Mouse (Mus musculus): ENCODE data around the gene Tmem150a. TPM values are rescaled to one million over a fixed set of nuclear protein-coding genes. Genes with fewer than 3 reads are reported as not detected.
A peak's percentile ranks its signal among the peaks of the same experiment; 100 is the strongest.

The Tmem150a gene
- polyA plus RNA-seq, 2 experiments = 16.1 to 32.9 TPM

GRCm38 (mm10) chr6:72329019-72329418 lies 26.2 kb upstream of the Tmem150a start:
- ATAC-seq (ENCODE audit: low FRiP score, low read depth) = no peak

GRCm38 (mm10) chr6:72330133-72330532 lies 25.1 kb upstream of the Tmem150a start:
- DNase-seq (ENCODE audit: low spot score) (no peak), ATAC-seq (ENCODE audit: low FRiP score, low read depth) (no peak)
- Histone ChIP-seq H3K9me3 (ENCODE audit: control insufficient read depth, low read length) (no peaks in the 10 kb centered on the region), H3K4me3 (replicated peaks; ENCODE audit: low read length) (no peak overlapping the region), H3K27me3 (ENCODE audit: control insufficient read depth, insufficient read depth, low read length) (no peaks in the 10 kb centered on the region), H3K4me1 (ENCODE audit: control insufficient read depth, insufficient read depth, low read length) (no peaks in the 10 kb centered on the region), H3K36me3 (ENCODE audit: control insufficient read depth, insufficient read depth, low read length) (peaks cover 94% of the 10 kb centered on the region), H3K9ac (ENCODE audit: low read depth, low read length, severe bottlenecking) (no peak overlapping the region), H3K4me2 (replicated peaks; ENCODE audit: low read depth, low read length, severe bottlenecking) (no peak overlapping the region), H3K27ac (replicated peaks; ENCODE audit: low read depth, low read length) (no peak overlapping the region)
- 88% methylated on average over 4 of the region's 4 CpGs for WGBS
- TF ChIP-seq POLR2A (IDR thresholded peaks at IDR 0.05; ENCODE audit: borderline replicate concordance, extremely low read depth, insufficient read depth, insufficient read length) = no peak

More at GRCm38 (mm10) chr6:72329019-72329418, 26.2 kb upstream of the Tmem150a start:
- H3K27me3 ChIP-seq (ENCODE audit: control insufficient read depth, insufficient read depth, low read length) = no peaks in the 10 kb centered on the region
- H3K4me1 ChIP-seq (ENCODE audit: control insufficient read depth, insufficient read depth, low read length) = no peaks in the 10 kb centered on the region
- no peak for DNase-seq (ENCODE audit: low spot score)
- no peak overlapping the region for H3K4me2 ChIP-seq (replicated peaks; ENCODE audit: low read depth, low read length, severe bottlenecking)
- no peak overlapping the region for H3K9ac ChIP-seq (ENCODE audit: low read depth, low read length, severe bottlenecking)
- no peak overlapping the region for H3K27ac ChIP-seq (replicated peaks; ENCODE audit: low read depth, low read length)
- TF ChIP-seq POLR2A (IDR thresholded peaks at IDR 0.05; ENCODE audit: borderline replicate concordance, extremely low read depth, insufficient read depth, insufficient read length) = no peak
- H3K36me3 ChIP-seq (ENCODE audit: control insufficient read depth, insufficient read depth, low read length) = peaks cover 95% of the 10 kb centered on the region
- no peak overlapping the region for H3K4me3 ChIP-seq (replicated peaks; ENCODE audit: low read length)
- H3K9me3 ChIP-seq (ENCODE audit: control insufficient read depth, low read length) = no peaks in the 10 kb centered on the region
- WGBS = 85% methylated on average over 5 of the region's 5 CpGs

- no peaks in the 10 kb centered on the region for H3K4me1 ChIP-seq (ENCODE audit: control insufficient read depth, insufficient read depth, low read length)
- peaks cover 94% of the 10 kb centered on the region for H3K36me3 ChIP-seq (ENCODE audit: control insufficient read depth, insufficient read depth, low read length)
- H3K9ac ChIP-seq (ENCODE audit: low read depth, low read length, severe bottlenecking) = no peak overlapping the region
- H3K9me3 ChIP-seq (ENCODE audit: control insufficient read depth, low read length) = no peaks in the 10 kb centered on the region
- no peak overlapping the region for H3K27ac ChIP-seq (replicated peaks; ENCODE audit: low read depth, low read length)
- DNase-seq (ENCODE audit: low spot score) (no peak), ATAC-seq (ENCODE audit: low FRiP score, low read depth) (no peak)
- H3K27me3 ChIP-seq (ENCODE audit: control insufficient read depth, insufficient read depth, low read length) = no peaks in the 10 kb centered on the region
- TF ChIP-seq POLR2A (IDR thresholded peaks at IDR 0.05; ENCODE audit: borderline replicate concordance, extremely low read depth, insufficient read depth, insufficient read length) = no peak
- no peak overlapping the region for H3K4me3 ChIP-seq (replicated peaks; ENCODE audit: low read length)
- 91% methylated on average over 5 of the region's 5 CpGs for WGBS
- no peak overlapping the region for H3K4me2 ChIP-seq (replicated peaks; ENCODE audit: low read depth, low read length, severe bottlenecking)
Observed at GRCm38 (mm10) chr6:72333111-72333510, 22.1 kb upstream of the Tmem150a start.

GRCm38 (mm10) chr6:72340481-72340880 lies 14.8 kb upstream of the Tmem150a start:
- H3K27ac ChIP-seq (replicated peaks; ENCODE audit: low read depth, low read length) = no peak overlapping the region
- no peaks in the 10 kb centered on the region for H3K27me3 ChIP-seq (ENCODE audit: control insufficient read depth, insufficient read depth, low read length)
- no peak for DNase-seq (ENCODE audit: low spot score)
- no peak for TF ChIP-seq POLR2A (IDR thresholded peaks at IDR 0.05; ENCODE audit: borderline replicate concordance, extremely low read depth, insufficient read depth, insufficient read length)
- peaks cover 42% of the 10 kb centered on the region for H3K36me3 ChIP-seq (ENCODE audit: control insufficient read depth, insufficient read depth, low read length)
- no peak overlapping the region for H3K9ac ChIP-seq (ENCODE audit: low read depth, low read length, severe bottlenecking)
- no peak overlapping the region for H3K4me3 ChIP-seq (replicated peaks; ENCODE audit: low read length)
- no peak for ATAC-seq (ENCODE audit: low FRiP score, low read depth)
- peaks cover 12% of the 10 kb centered on the region for H3K4me1 ChIP-seq (ENCODE audit: control insufficient read depth, insufficient read depth, low read length)
- 71% methylated on average over 2 of the region's 2 CpGs for WGBS
- no peak overlapping the region for H3K4me2 ChIP-seq (replicated peaks; ENCODE audit: low read depth, low read length, severe bottlenecking)
- no peaks in the 10 kb centered on the region for H3K9me3 ChIP-seq (ENCODE audit: control insufficient read depth, low read length)

- Histone ChIP-seq H3K36me3 (ENCODE audit: control insufficient read depth, insufficient read depth, low read length) (peaks cover 18% of the 10 kb centered on the region), H3K4me1 (ENCODE audit: control insufficient read depth, insufficient read depth, low read length) (peaks cover 23% of the 10 kb centered on the region), H3K4me3 (replicated peaks; ENCODE audit: low read length) (peak overlapping the region; percentile 79), H3K9me3 (ENCODE audit: control insufficient read depth, low read length) (no peaks in the 10 kb centered on the region), H3K27ac (replicated peaks; ENCODE audit: low read depth, low read length) (peak overlapping the region; percentile 56), H3K27me3 (ENCODE audit: control insufficient read depth, insufficient read depth, low read length) (no peaks in the 10 kb centered on the region), H3K9ac (ENCODE audit: low read depth, low read length, severe bottlenecking) (peak overlapping the region; percentile 82), H3K4me2 (replicated peaks; ENCODE audit: low read depth, low read length, severe bottlenecking) (peak overlapping the region; percentile 66)
- TF ChIP-seq POLR2A (IDR thresholded peaks at IDR 0.05; ENCODE audit: borderline replicate concordance, extremely low read depth, insufficient read depth, insufficient read length) = no peak
- DNase-seq (ENCODE audit: low spot score) (no peak), ATAC-seq (ENCODE audit: low FRiP score, low read depth) (peak; percentile 28; the same call in 1 of the 2 replicates)
- WGBS = under 1% methylated on average over 25 of the region's 42 CpGs
Observed at GRCm38 (mm10) chr6:72344396-72345073, 10.7 kb upstream of the Tmem150a start.
